Mouse (Mus musculus) CH12.LX (cell line): ENCODE data around the gene Tmub1.

Experiments
- BHLHE40 ChIP-seq: IDR thresholded peaks from 2 replicates; pipeline ENCODE4 v1.6.1; 2011; ENCODE audit warnings: mild to moderate bottlenecking, low read depth, low read length, improper control_type of control experiment
- CHD2 ChIP-seq: IDR thresholded peaks from 2 replicates; pipeline ENCODE4 v1.6.1; 2011; ENCODE audit warnings: low read length, improper control_type of control experiment
- CTCF ChIP-seq, 2 experiments: IDR thresholded peaks in 1 of 2; conservative IDR thresholded peaks in 1 of 2; 2 replicates each; pipeline ENCODE4 v1.5.1; 2011 to 2012; ENCODE audit warnings: low read depth in 2 of 2, low read length in 2 of 2, improper control_type of control experiment in 1 of 2, inconsistent platforms in 1 of 2, mild to moderate bottlenecking in 1 of 2, moderate library complexity in 1 of 2
- JUND ChIP-seq: conservative IDR thresholded peaks from 2 replicates; pipeline ENCODE4 v1.6.1; 2011; ENCODE audit warnings: low read depth, low read length, improper control_type of control experiment
- POLR2A ChIP-seq: IDR thresholded peaks from 2 replicates; pipeline ENCODE4 v1.6.1; 2011; ENCODE audit warnings: low read depth, mild to moderate bottlenecking, improper control_type of control experiment, low read length
- RAD21 ChIP-seq: IDR thresholded peaks from 2 replicates; pipeline ENCODE4 v1.6.1; 2011; ENCODE audit warnings: low read depth, mild to moderate bottlenecking, low read length, improper control_type of control experiment, moderate library complexity
- RCOR1 ChIP-seq: conservative IDR thresholded peaks from 2 replicates; pipeline ENCODE4 v1.6.1; 2012; ENCODE audit warnings: low read depth, mild to moderate bottlenecking, inconsistent platforms, low read length, improper control_type of control experiment
- USF1 ChIP-seq: IDR thresholded peaks from 2 replicates; pipeline ENCODE4 v1.6.1; 2014; ENCODE audit warnings: low read depth, mild to moderate bottlenecking, inconsistent platforms, low read length, improper control_type of control experiment
- ZC3H11A ChIP-seq: IDR thresholded peaks from 2 replicates; pipeline ENCODE4 v1.6.1; 2012; ENCODE audit warnings: low read depth, mild to moderate bottlenecking, inconsistent platforms, low read length, improper control_type of control experiment
- ZNF384 ChIP-seq: IDR thresholded peaks from 2 replicates; pipeline ENCODE4 v1.6.1; 2012; ENCODE audit warnings: low read depth, low read length, improper control_type of control experiment, inconsistent platforms

DNA sequence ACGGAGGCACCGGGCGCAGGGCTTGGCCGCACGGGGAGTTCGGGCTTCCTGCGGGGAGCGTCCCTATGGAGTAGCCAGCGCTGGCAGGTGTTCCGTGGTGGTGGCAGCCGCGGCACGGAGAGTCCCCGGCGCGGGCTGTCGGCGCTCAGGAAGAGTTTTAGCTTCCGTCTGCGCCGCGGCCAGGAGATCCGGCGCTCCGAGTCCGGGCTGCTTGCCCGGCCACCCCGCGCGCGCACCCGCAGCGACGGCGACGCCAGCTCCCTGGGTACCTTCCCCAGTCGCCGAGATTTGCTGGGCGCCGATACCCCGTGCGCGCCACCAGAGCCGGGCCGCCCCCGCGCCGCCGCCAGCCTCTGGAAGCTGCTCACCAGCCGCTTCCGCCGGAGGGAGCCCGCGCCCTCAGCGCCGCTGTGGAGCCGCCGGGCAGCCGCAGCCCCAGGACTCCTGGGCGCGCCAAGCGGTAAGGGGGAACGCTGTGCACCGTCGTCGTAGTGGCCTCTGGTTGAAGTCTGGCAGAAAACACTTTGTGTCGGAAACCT lies 27.1 kb upstream of the Tmub1 start:
- TF ChIP-seq CTCF (conservative IDR thresholded peaks at IDR 0.05 in 1 of 2, IDR thresholded peaks at IDR 0.05 in 1 of 2; ENCODE audit: low read depth in 2 of 2, low read length in 2 of 2) (no peak), POLR2A (no peak), RCOR1 (no peak), BHLHE40 (no peak), CHD2 (no peak), RAD21 (no peak), USF1 (no peak), ZC3H11A (no peak), JUND (no peak), ZNF384 (no peak)
